Mouse (Mus musculus): Measurements from ENCODE around the gene Scrn2.

GRCm38 (mm10) chr11:97065538-97066295, 36.0 kb downstream of the Scrn2 start:
- TF ChIP-seq HCFC1 (IDR thresholded peaks at IDR 0.05; ENCODE audit: borderline replicate concordance, insufficient read depth, low read length) (no peak), ZC3H11A (IDR thresholded peaks at IDR 0.05; ENCODE audit: borderline replicate concordance, low read depth, low read length) (no peak), ZNF384 (IDR thresholded peaks at IDR 0.05; ENCODE audit: low read depth, low read length) (no peak), CHD2 (IDR thresholded peaks at IDR 0.05; ENCODE audit: low read depth, low read length) (no peak), MAFK (IDR thresholded peaks at IDR 0.05; ENCODE audit: insufficient read depth, low read depth, low read length) (no peak)

All from ES-E14 (cell line).